Mouse (Mus musculus): Measurements from ENCODE around the gene Dync1i2. TPM values are rescaled to one million over a fixed set of nuclear protein-coding genes. Genes with fewer than 3 reads are reported as not detected.

Gene Dync1i2
- total RNA-seq (2021) (10 to 100 TPM; 56.2 to 58.7 TPM), polyA plus RNA-seq (2012; rRNA removed) (19.9 and 35.8 TPM in 2 replicates)
- long read RNA-seq, transcript Dync1i2-204 (16 exons, 2,466 nt), result minor isoform, 18 of 93 reads
- long read RNA-seq, transcript Dync1i2-201 (16 exons, 2,631 nt), result major isoform, 61 of 93 reads
- long read RNA-seq, partial matches to known transcripts, result 8 of 93 reads
- long read RNA-seq, other reads (novel, unspliced or antisense), result 6 of 93 reads

GRCm38 (mm10) chr2:71211591-71212359 is at the start of gene Dync1i2:
Gene Dync1i2, plus strand, starts transcription at chr2:71211706.
- DNase-seq, result peak; percentile 91 to 95
- peaks cover 3% of the 10 kb centered on the region for H3K79me2 ChIP-seq (replicated peaks; ENCODE audit: control insufficient read depth, insufficient read depth, low read length)

GRCm38 (mm10) chr2:71162831-71163621 is 48.5 kb upstream of the Dync1i2 start:
- H3K4me1 ChIP-seq (ENCODE audit: control insufficient read depth, insufficient read depth, low read length), result no peaks in the 10 kb centered on the region
- WGBS, result 79% methylated on average over 25 of the region's 25 CpGs
- H3K79me2 ChIP-seq (replicated peaks; ENCODE audit: control insufficient read depth, insufficient read depth, low read length), result no peaks in the 10 kb centered on the region
- H3K27ac ChIP-seq, result no peak overlapping the region
- TF ChIP-seq EP300 (IDR thresholded peaks at IDR 0.05; ENCODE audit: insufficient read depth, low read depth, low read length), result no peak
- no peak for TF ChIP-seq CTCF (IDR thresholded peaks at IDR 0.05)
- no peak for TF ChIP-seq POLR2A (IDR thresholded peaks at IDR 0.05; ENCODE audit: insufficient read depth, low read depth, low read length)
- intact Hi-C loops (cut with DNase I), result no loop called here
- DNase-seq, result no peak
- no peak overlapping the region for H3K4me3 ChIP-seq
- no peaks in the 10 kb centered on the region for H3K27me3 ChIP-seq (ENCODE audit: control insufficient read depth, insufficient read depth, low read length)
- no peaks in the 10 kb centered on the region for H3K36me3 ChIP-seq (ENCODE audit: control insufficient read depth, insufficient read depth, low read length)
- H3K9ac ChIP-seq (ENCODE audit: low read depth, low read length), result no peak overlapping the region

More at GRCm38 (mm10) chr2:71211591-71212359, at the start of gene Dync1i2:
- Histone ChIP-seq H3K4me3 (peak within 1 kb of the TSS; percentile 98), H3K27ac (peak within 1 kb of the TSS; percentile 95), H3K27me3 (ENCODE audit: control insufficient read depth, insufficient read depth, low read length) (no peaks in the 10 kb centered on the region; the same call in 1 of the 2 replicates), H3K4me1 (ENCODE audit: control insufficient read depth, insufficient read depth, low read length) (peaks cover 2% of the 10 kb centered on the region), H3K36me3 (ENCODE audit: control insufficient read depth, insufficient read depth, low read length) (peaks cover 9% of the 10 kb centered on the region), H3K9ac (ENCODE audit: low read depth, low read length) (peak within 1 kb of the TSS; percentile 92)
- WGBS, result under 1% methylated on average over 57 of the region's 57 CpGs
- intact Hi-C loops (cut with DNase I), result loop anchor here (5.0 to 10.0 kb wide), 2 partner anchors 157 to 549 kb away; partner anchors contain the start of genes Dcaf17, Gm26558, Gorasp2 and Mettl8
- TF ChIP-seq EP300 (IDR thresholded peaks at IDR 0.05; ENCODE audit: insufficient read depth, low read depth, low read length) (peak; percentile 27; the same call in 1 of the 2 replicates), CTCF (IDR thresholded peaks at IDR 0.05) (no peak), POLR2A (IDR thresholded peaks at IDR 0.05; ENCODE audit: insufficient read depth, low read depth, low read length) (peak; percentile 58)

GRCm38 (mm10) chr2:71167211-71167610 is 44.3 kb upstream of the Dync1i2 start:
- TF ChIP-seq CTCF (IDR thresholded peaks at IDR 0.05) (no peak), EP300 (IDR thresholded peaks at IDR 0.05; ENCODE audit: insufficient read depth, low read depth, low read length) (no peak), POLR2A (IDR thresholded peaks at IDR 0.05; ENCODE audit: insufficient read depth, low read depth, low read length) (no peak)
- DNase-seq, result no peak
- WGBS, result 63% methylated on average over 4 of the region's 4 CpGs
- intact Hi-C loops (cut with DNase I), result no loop called here
- H3K27me3 ChIP-seq (ENCODE audit: control insufficient read depth, insufficient read depth, low read length), result no peaks in the 10 kb centered on the region
- no peaks in the 10 kb centered on the region for H3K4me1 ChIP-seq (ENCODE audit: control insufficient read depth, insufficient read depth, low read length)
- H3K9ac ChIP-seq (ENCODE audit: low read depth, low read length), result no peak overlapping the region
- no peak overlapping the region for H3K27ac ChIP-seq
- H3K79me2 ChIP-seq (replicated peaks; ENCODE audit: control insufficient read depth, insufficient read depth, low read length), result no peaks in the 10 kb centered on the region
- no peak overlapping the region for H3K4me3 ChIP-seq
- H3K36me3 ChIP-seq (ENCODE audit: control insufficient read depth, insufficient read depth, low read length), result no peaks in the 10 kb centered on the region

GRCm38 (mm10) chr2:71168461-71169021 is 43.0 kb upstream of the Dync1i2 start:
- Histone ChIP-seq H3K79me2 (replicated peaks; ENCODE audit: control insufficient read depth, insufficient read depth, low read length) (no peaks in the 10 kb centered on the region), H3K4me1 (ENCODE audit: control insufficient read depth, insufficient read depth, low read length) (no peaks in the 10 kb centered on the region), H3K27me3 (ENCODE audit: control insufficient read depth, insufficient read depth, low read length) (no peaks in the 10 kb centered on the region), H3K27ac (no peak overlapping the region), H3K36me3 (ENCODE audit: control insufficient read depth, insufficient read depth, low read length) (no peaks in the 10 kb centered on the region), H3K9ac (ENCODE audit: low read depth, low read length) (no peak overlapping the region), H3K4me3 (no peak overlapping the region)
- 53% methylated on average over 10 of the region's 10 CpGs for WGBS
- intact Hi-C loops (cut with DNase I), result no loop called here
- TF ChIP-seq CTCF (IDR thresholded peaks at IDR 0.05), result no peak
- TF ChIP-seq EP300 (IDR thresholded peaks at IDR 0.05; ENCODE audit: insufficient read depth, low read depth, low read length), result no peak
- no peak for TF ChIP-seq POLR2A (IDR thresholded peaks at IDR 0.05; ENCODE audit: insufficient read depth, low read depth, low read length)
- DNase-seq, result no peak

- Histone ChIP-seq H3K36me3 (ENCODE audit: control insufficient read depth, insufficient read depth, low read length) (no peaks in the 10 kb centered on the region), H3K27ac (no peak overlapping the region)
- no peak for TF ChIP-seq CTCF (IDR thresholded peaks at IDR 0.05)
- TF ChIP-seq EP300 (IDR thresholded peaks at IDR 0.05; ENCODE audit: insufficient read depth, low read depth, low read length), result no peak
- TF ChIP-seq POLR2A (IDR thresholded peaks at IDR 0.05; ENCODE audit: insufficient read depth, low read depth, low read length), result no peak
Observed at GRCm38 (mm10) chr2:71173031-71173430, 38.5 kb upstream of the Dync1i2 start.

More at GRCm38 (mm10) chr2:71173031-71173430, 38.5 kb upstream of the Dync1i2 start:
- Histone ChIP-seq H3K9ac (ENCODE audit: low read depth, low read length) (no peak overlapping the region), H3K4me3 (no peak overlapping the region), H3K27me3 (ENCODE audit: control insufficient read depth, insufficient read depth, low read length) (no peaks in the 10 kb centered on the region), H3K79me2 (replicated peaks; ENCODE audit: control insufficient read depth, insufficient read depth, low read length) (no peaks in the 10 kb centered on the region), H3K4me1 (ENCODE audit: control insufficient read depth, insufficient read depth, low read length) (no peaks in the 10 kb centered on the region)
- WGBS, result 62% methylated on average over 3 of the region's 3 CpGs
- intact Hi-C loops (cut with DNase I), result no loop called here
- DNase-seq, result no peak
